Mouse (Mus musculus) liver, adult 10 weeks (tissue): ENCODE results near the gene Klk9. TPM values are rescaled to one million over a fixed set of nuclear protein-coding genes. Genes with fewer than 3 reads are reported as not detected.

Experiments
- polyA plus RNA-seq: library from polyadenylated mRNA; stranded (reverse); fragments of 350-450 nt; fragmentation: Illumina TruSeq; extraction: RNeasy Lipid Tissue Mini Kit (QIAGEN cat#74804); gene quantifications from one replicate; pipeline ENCODE4 v1.2.3, GENCODE M21; 2014; ENCODE audit warnings: low read depth, low replicate concordance

Gene Klk9
- polyA plus RNA-seq: not detected

GRCm38 (mm10) chr7:43791591-43791990, at the start of gene Klk9:
TSS of gene Klk9 (plus strand) at chr7:43791891.

GRCm38 (mm10) chr7:43768597-43768996, 23.1 kb upstream of the Klk9 start, which contains the start of gene Klk12:
TSS of gene Klk12 (plus strand) at chr7:43768897.

DNA sequence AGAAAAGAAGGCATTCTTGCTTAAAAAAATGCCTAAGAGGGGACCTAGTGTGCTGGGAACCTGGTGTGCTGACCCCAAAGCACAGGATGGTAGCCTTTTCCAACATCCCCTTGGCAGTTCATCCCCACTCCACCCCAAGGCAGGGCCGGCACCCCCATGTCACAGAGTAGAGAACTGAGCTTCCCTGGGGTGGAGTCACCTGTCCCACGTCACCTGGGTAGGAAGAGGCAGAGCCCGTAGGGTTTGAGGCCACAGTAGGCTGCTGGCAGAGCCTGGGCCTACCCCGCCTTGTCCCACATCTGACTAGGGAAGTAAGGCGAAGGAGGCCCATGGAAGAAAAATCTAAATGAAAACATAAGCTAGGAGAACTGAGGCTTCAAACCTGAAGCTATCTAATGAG, 17.3 kb upstream of the Klk9 start, which contains the start of gene Klk11:
Gene Klk11, plus strand, starts transcription at position 241 of the 400 bp plus-strand sequence.

GRCm38 (mm10) chr7:43780746-43781145, 10.9 kb upstream of the Klk9 start, which contains the start of gene Klk10:
TSS of gene Klk10 (plus strand) at chr7:43781035.

DNA sequence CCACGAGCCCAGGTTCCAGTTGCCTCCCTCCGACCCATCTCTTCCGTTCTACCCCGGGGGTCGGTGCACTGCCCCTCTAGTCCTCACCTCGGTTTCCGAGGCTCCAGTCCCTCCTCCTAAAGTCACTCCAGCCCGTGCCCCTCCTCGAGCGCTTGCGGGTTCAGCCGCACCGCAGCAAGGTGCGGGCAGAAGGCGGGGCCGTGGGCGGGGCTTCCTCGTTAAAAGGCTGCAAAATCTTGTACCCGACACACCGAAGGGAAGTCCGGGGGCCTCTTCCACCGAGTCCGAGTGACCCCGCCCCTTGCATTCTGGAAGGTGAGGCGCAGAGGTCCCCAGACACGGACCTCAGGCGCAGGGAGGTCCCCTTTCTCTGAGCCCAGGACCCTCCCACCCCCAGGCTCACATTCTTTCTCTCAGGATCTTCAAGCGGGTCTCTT, 5.7 kb downstream of the Klk9 start, which contains the start of gene Klk8:
Gene Klk8, plus strand, starts transcription at position 245 of the 437 bp plus-strand sequence.

GRCm38 (mm10) chr7:43810994-43811393, 19.3 kb downstream of the Klk9 start, which contains the start of gene Klk7:
TSS of gene Klk7 (plus strand) at chr7:43811294.

GRCm38 (mm10) chr7:43824199-43824598, 32.5 kb downstream of the Klk9 start, which contains the start of gene Klk6:
TSS of gene Klk6 (plus strand) at chr7:43824499.

DNA sequence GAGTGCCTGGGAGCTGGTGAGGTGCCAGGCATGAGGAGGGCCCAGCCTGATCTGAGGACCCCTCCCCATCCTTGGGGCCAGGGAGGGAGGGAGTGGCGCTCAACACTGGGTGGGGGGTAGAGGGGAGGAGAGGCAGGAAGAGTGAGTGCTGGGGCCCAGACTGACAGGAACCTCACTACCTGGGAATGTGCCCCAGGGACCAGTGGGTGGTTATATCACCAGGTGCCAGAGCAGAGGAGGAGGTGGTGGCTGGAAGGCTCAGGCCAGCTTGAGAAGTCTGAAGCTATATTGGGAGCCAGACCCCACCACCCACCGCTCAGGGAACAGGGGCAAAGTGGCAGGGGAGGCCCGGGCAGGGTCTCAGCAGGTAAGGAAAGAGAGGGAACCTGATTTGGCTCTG, 50.0 kb downstream of the Klk9 start, which contains the start of gene Klk5:
Gene Klk5, plus strand, starts transcription at position 271 of the 400 bp plus-strand sequence.

Other genes with a start within 250 kb of the Klk9 start
- gene Cd33, start 247.5 kb upstream of the Klk9 start, polyA plus RNA-seq: 1.1 TPM
- gene Zfp658, start 229.6 kb upstream of the Klk9 start, polyA plus RNA-seq: 0.66 TPM
- 4.6 TPM for gene Zfp719, start 212.3 kb upstream of the Klk9 start, polyA plus RNA-seq
- gene Zfp819, start 184.7 kb upstream of the Klk9 start, polyA plus RNA-seq: not detected
- not detected for gene Ceacam18, start 157.2 kb upstream of the Klk9 start, polyA plus RNA-seq
- 1.3 TPM for gene Siglece, start 131.7 kb upstream of the Klk9 start, polyA plus RNA-seq
- 1.0 TPM for gene Ctu1, start 119.9 kb upstream of the Klk9 start, polyA plus RNA-seq
- gene Klk14, start 101.5 kb upstream of the Klk9 start, polyA plus RNA-seq: not detected
- not detected for gene Klk13, start 79.3 kb upstream of the Klk9 start, polyA plus RNA-seq
- not detected for gene Klk12, start 23.0 kb upstream of the Klk9 start, polyA plus RNA-seq
- gene Klk11, start 17.3 kb upstream of the Klk9 start, polyA plus RNA-seq: not detected
- not detected for gene Klk10, start 10.9 kb upstream of the Klk9 start, polyA plus RNA-seq
- not detected for gene Klk8, start 5.7 kb downstream of the Klk9 start, polyA plus RNA-seq
- gene Klk7, start 19.4 kb downstream of the Klk9 start, polyA plus RNA-seq: not detected
- not detected for gene Klk6, start 32.6 kb downstream of the Klk9 start, polyA plus RNA-seq
- gene Klk5, start 50.1 kb downstream of the Klk9 start, polyA plus RNA-seq: not detected
- not detected for gene Klk4, start 89.3 kb downstream of the Klk9 start, polyA plus RNA-seq
- not detected for gene Klk15, start 141.8 kb downstream of the Klk9 start, polyA plus RNA-seq
- not detected for gene Klk1b8, start 158.8 kb downstream of the Klk9 start, polyA plus RNA-seq
- not detected for gene Klk1b1, start 174.9 kb downstream of the Klk9 start, polyA plus RNA-seq
- gene Klk1b9, start 184.2 kb downstream of the Klk9 start, polyA plus RNA-seq: not detected
- not detected for gene Klk1b11, start 204.0 kb downstream of the Klk9 start, polyA plus RNA-seq
- gene Klk1b26, start 220.3 kb downstream of the Klk9 start, polyA plus RNA-seq: not detected